Mouse (Mus musculus): Measurements from ENCODE around the gene Selenof.
"Not testable (repeated sequence)": the region's sequence is repeated elsewhere in the genome, so short reads cannot be mapped to it uniquely, and the experiment has no call there.

The Selenof gene

DNA sequence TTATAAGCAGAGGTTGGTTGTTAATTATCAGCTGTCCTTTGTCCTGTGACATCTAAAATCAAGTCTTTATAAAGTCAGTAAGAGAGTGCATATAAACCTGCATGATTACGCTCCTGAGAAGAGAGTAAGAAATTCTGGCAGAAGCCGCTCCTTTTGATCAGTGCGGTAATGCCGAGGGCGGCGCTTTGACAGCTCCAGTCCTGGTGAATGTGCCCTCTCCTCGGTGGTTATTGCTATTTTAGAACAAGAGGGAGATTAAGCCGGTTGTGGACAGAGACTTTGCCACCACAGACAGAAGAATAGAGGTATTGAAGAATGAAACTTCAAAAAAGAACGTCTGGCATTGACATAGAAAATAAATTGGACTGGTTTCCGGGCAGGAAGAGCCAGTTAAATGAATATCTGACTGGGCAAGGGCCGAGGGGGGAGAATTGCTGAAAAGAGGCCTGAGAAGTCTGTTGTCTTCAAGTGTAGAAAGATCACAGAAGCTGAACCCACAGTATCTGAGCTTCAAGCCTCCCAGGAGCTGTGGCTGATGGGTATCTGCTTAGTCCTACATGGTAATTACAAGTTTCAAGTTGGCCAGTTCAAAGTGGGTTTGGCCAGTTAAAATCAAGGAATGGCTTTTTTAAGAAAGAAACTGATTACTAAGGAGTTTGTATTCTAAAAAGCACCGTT lies 27.8 kb downstream of the Selenof start:
- in situ Hi-C loops (cut with MboI, MseI) = loop anchor here (25.0 kb wide), 1 partner anchor 989 kb away; the partner anchor contains the start of gene Znhit6

DNA sequence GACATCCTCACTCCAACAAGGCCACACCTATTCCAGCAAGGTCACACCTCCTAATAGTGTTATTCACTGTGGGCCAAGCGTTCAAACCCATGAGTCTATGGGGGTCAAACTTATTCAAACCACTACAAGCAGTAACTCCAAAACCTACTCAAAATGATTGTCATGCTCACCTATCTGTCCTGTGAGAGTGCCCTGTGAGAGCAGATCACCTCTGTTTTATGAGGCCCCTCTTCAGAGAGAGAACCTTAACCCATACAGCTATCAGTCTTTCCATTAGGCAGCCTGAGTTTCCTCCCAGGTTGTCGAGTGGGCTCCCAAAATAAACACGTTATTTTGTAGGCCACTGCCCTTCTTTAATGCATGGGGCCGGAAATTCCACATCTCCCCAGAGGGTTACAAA lies 32.3 kb downstream of the Selenof start:
- in situ Hi-C loops (cut with MboI, MseI) = loop anchor here (5.0 kb wide), 1 partner anchor 485 kb away; no protein-coding TSS in a partner anchor

DNA sequence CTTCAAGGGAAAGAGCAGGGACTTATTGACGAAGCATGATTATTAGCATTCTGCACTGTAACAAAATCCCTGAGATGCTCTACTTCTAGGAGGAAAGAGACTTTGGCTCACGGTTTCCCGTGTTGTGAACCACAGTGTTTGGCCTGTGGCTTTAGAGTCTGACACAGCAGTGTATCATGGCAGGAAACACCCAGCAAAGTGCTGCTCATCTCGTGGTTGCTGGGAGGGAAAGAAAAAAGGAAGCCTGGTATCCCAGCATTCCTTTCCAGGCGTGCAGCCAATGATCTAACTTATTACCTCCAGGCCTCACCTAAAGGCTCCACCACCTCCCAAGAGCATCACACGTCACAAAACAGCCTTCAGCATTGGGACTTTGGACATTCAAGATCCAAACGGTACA lies 32.7 kb downstream of the Selenof start:
- in situ Hi-C loops (cut with MboI, MseI) = loop anchor here (5.0 kb wide), 1 partner anchor 486 kb away; no protein-coding TSS in a partner anchor

DNA sequence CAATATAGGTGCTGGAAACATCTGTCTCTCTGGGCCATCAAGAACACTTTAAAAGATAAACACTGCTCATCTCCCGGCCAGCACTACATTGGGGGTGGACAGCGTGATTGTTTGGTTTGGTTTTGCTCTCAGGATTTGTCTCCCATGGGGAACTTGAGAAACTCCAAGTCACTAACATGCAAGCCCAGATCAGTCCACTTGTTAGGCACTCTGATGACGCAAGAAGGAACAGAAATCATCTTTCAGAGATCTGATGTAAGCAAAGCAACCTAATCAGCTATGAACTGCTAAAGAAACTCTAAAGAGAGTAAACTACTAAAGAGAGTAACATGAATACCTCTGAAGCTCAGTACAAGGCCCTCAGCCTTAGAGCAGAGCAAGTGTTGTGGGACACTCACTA lies 33.5 kb downstream of the Selenof start:
- in situ Hi-C loops (cut with MboI, MseI) = loop anchor here (5.0 kb wide), 1 partner anchor 486 kb away; no protein-coding TSS in a partner anchor

DNA sequence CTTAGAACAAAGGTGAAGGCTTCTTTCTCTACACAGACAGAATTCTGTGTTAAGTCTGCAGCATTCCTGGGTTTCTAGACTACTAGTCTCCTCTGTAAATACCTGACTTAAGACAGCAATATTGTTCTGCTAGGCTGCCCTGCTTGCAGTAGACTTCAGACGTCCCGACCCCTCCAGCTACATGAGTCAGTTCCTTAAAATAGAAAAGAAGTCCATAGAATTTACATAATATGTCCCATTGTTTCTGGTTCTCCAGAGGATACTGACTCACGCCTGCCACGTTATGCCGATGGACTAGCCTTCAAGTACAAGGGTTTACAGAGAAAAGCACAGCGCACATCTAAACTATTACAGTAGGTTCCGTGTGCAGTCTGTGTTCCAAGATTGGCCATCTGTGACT lies 34.1 kb downstream of the Selenof start:
- in situ Hi-C loops (cut with MboI, MseI) = loop anchor here (5.0 kb wide), 1 partner anchor 487 kb away; no protein-coding TSS in a partner anchor

DNA sequence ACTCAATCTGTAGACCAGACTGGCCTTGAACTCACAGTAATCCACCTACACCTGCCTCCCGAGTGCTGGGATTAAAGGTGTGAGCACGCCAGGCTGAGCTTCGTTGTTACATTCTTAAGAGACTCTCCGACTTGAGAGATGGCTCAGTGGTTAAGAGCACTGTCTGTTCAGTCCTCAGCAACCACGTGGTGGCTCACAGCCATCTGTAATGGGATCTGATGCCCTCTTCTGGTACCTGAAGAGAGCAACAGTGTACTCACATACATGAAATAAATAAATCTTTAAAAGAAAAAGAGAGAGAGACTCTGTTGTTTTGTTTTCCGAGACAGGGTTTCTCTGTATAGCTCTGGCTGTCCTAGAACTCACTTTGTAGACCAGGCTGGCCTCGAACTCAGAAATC lies 35.7 kb downstream of the Selenof start:
- in situ Hi-C loops (cut with MboI, MseI) = not testable (repeated sequence)

DNA sequence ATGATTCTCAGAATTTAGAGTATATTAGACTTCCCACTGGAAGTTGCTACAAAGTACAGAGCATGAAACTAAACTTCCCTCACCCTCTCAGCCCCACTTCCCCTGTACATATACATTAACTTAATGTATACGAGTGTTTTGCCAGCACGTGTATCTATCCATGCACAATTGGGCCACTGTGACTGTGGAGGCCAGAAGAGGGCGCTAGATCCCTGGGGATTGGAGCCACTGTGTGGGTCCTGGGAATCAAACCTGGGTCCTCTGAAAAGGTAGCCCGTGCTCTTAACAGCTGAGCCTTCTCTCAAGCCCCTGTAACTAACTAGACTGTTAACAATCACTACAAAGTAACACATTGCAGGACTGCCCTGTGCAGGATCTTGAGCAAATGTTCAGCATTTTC lies 36.3 kb downstream of the Selenof start:
- in situ Hi-C loops (cut with MboI, MseI) = no loop called here

DNA sequence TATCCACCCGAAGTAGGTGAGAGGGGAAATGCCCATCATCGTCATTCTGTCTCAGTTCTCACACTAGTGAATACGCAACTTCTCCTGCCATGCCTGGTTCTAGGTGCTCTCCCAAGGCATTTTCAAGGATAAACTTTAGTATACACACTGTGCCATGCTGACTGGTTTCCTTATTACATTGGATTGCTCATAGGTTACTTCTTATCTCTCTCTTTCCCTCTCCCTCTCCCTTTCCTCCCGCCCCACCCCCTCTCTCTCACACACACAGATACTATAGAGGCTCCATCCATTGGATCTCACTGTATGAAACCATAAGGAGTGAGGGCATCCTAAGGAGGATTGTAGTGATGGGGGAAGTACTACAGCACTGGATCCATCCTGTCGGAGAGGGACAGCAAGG lies 38.0 kb downstream of the Selenof start:
- in situ Hi-C loops (cut with MboI, MseI) = no loop called here

DNA sequence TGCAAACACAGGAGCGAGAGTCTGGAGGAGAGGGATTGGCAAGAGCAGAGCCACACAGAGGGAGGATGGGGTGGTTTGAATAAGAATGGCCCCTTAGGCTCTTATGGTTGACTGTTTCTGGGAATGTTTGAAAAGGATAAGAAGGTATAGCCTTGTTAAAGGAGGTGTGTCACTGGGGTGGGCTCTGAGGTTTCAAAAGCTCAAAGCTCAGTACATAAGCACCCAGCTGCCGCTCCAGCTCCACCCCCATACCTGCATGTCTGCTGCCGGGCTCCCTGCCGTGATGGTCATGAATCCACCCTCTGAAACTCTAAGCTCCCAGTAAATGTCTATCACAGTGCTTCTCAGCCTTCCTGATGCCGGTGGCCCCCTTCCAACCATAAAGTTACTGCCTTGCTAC lies 40.7 kb downstream of the Selenof start:
- in situ Hi-C loops (cut with MboI, MseI) = no loop called here

DNA sequence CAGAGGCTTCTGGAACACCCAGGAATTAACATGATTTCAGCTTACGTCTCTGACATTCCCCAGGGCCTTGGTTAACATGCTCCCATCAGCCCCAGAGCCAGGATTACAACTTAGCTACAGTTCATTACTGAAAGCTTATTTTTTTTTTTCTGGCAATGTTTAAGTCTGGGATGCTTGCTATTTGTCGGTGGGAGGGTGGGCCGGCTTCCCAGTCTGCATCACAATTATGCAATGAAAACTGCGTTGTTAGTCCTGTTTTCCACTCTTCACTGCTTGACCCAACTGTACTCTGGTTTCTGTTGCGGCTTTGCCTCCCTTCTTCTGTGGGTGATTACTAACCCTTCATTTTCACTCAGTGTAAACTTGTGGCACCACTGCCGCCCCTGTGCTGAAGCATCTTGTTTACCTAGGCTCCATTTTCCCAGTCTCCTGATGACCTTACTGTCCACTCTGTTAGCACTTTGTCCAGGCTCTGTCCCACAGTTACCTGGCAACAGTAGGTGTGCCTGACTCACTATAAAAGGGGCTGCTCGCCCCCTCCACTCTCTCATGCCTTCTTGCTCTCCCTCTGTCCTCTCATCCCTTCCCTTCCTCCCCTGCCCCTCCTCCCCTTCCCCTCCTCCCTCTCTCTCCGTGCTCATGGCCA lies 41.6 kb downstream of the Selenof start:
- in situ Hi-C loops (cut with MboI, MseI) = no loop called here

DNA sequence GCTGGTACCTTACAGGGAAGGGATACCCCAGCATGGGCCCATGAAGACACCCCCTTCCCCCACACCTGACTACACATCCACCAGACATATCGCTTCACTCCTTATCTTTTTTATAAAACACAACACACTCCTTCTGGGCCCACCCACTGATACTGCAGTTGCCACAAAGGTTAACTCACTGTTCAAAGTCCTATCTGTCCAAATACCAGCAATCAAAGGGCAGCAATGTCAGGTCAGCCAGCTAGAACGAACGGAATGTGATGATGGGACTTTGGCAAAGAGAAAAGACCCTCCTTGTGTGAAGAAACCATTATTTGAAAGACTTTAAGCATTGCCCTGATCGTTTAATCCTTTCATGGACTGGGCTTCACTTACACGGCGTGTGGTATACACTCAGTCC lies 42.3 kb downstream of the Selenof start:
- in situ Hi-C loops (cut with MboI, MseI) = no loop called here

DNA sequence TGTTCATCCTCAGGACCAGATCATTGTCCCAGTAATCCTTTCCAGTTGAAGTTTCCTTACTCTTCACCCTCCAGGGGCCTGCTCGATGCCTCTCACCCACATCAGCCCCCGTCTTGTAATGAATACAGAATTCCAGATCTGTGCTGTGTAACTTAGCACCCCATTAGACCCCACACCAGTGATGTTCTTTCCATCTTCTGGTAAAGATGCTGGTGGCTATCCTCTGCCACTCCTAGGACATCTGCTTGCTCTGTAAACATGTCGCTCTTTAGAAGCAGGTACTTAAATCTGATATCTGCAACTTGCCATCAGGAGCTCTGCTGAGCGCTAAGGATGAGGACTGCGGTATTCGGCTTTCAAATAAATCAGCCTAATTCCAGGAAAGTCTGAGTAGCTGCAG lies 44.2 kb downstream of the Selenof start:
- in situ Hi-C loops (cut with MboI, MseI) = no loop called here

DNA sequence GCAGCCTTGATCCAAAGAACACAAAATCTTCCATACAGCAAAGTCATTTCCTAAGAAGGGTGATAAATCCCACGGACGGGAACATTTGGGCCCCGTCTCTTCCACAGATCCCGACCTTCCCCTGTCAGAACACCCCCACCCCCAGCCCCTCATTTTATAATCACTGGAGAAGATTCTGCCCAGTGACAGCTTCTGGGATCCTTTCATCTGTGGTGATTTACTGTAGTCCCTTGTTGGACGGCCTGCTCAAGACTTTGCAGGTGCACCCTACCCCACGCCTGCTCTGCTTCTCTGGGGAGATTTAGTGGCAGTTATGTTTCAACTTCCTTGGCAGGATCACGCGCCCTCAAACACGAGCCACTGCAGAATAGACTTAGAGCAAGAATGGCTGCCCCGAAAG lies 44.6 kb downstream of the Selenof start:
- in situ Hi-C loops (cut with MboI, MseI) = loop anchor here (5.0 kb wide), 1 partner anchor 157 kb away; no protein-coding TSS in a partner anchor

DNA sequence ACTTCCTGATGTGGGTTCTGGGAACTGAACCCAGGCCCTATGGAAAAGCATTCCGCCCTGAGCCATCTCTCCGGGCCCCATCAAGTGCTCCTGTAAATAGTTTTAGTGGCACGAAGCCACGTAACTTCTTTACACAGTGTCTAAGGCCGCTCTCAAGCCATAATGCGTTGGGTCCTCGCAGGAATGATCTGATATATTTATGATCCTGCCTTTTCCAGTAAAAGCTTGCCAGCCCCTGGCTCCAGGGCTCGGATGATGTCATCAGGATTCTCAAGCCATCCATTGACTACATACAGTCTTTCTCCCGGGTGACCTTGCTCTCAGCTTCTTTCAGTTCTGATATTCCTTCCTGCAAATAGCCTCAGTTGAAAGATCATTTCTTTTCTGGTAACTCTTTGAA lies 45.4 kb downstream of the Selenof start:
- in situ Hi-C loops (cut with MboI, MseI) = loop anchor here (5.0 kb wide), 1 partner anchor 158 kb away; no protein-coding TSS in a partner anchor

DNA sequence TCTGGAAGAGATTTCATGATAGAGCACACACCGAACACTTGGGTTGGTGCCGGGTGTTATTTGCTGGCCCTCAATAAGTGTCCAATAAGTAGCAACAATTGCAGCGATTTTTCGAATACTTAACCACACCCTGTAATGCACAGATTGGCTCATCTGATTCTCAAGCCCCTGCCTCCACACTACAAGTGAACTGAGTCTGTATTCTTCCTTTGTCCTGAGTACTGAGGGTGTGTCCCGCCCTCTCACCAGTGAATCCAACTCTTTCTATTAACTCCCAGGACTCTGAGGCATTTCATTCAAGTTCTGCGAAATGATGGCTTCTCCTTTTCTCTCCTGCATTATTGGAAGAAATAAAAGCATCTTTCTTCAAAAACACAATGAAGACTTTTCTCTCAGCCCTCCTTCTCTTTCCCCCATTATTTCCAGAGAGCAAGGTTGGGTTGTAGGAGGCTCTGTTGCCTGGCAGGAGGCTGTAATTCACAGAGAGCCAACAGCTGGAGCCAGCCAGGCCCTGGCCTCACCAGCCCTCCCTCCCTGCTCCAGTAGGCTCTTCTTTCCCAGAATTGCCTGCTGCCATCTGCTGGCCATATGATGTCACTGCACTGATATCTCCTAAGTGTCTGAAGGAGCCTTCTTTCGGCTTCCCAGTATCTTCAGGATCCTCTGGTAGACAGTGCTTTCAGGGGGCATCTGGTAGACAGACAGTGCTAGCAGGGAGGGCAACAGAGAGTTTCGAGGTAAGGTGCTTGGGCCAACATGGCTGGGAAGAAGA lies 46.7 kb downstream of the Selenof start:
- in situ Hi-C loops (cut with MboI, MseI) = loop anchor here (5.0 kb wide), 1 partner anchor 160 kb away; no protein-coding TSS in a partner anchor

DNA sequence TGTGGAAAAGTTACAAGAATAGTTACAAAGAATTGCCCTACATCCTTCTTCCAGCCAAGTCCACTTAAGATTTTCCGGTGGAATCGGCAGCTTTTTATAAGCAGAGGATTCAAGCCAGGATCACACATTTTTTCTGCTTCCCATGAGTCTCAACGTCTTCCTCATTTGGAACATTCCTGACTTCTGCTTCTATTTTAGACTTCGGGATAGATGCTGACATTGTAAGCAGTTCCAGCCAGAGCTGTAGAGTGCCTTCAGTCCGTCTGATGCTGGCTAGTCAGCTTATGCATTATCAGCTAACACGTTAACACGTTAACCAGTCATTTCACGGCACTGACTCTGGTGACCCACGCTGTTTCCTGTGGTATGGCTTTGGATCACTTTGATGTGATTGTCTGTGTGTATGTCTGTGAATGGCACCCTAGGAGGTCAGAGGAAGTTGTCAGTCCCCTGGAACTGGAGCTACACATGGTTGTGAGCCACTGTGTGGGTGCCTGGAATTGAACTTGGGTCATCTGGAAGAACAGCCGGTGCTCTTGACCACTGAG lies 47.6 kb downstream of the Selenof start:
- in situ Hi-C loops (cut with MboI, MseI) = loop anchor here (5.0 kb wide), 1 partner anchor 160 kb away; no protein-coding TSS in a partner anchor

DNA sequence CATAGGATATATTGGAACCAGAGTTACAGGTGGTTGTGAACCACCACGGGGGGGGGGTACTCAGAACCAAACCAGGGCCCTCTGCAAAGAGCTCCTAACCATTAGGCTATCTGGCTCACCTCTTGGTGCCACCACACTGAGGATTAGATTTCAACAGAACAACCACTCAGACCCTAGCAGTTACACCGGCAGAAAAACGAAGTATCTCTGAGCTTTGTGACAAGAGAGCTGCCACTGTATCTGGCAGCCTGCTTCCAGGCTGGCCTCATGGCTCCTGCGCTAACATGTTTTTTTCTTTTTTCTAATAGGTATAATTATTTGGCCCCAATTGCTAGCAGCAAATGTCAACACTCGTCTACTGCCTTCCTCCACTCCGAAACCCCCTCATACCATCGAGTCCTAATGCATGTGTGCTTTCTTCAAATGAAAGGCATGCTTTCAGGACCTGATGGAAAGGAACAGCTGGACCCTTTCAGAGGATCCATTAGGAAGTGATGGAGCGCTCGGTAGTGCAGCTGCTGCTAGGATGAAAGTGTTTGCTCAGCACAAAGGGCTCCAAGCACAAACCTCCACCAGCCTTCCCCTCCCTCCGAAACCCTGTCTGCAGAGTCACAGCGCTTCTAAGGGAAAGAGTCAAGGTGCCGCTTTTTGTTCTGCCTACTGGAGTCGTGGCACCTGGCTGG lies 53.0 kb downstream of the Selenof start:
- in situ Hi-C loops (cut with MboI, MseI) = no loop called here

DNA sequence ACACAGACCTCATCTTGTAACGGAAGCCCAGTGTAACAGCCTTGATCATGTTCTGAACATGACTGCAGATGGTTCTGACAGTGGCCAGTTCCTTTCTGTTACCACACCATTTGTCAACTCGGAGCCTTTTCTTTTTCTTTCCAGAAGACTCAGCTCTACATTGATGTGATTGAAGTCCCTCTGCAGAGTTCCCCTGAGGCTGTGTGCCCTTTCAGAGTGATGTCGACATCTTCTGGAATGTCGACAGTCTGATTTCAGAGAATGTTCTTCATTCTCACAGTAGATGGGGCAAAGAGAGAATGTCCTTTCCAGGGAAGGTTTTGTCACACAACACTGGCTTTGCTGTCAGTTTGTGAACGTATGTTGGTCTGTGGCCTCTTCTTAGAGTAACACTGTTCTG lies 55.6 kb downstream of the Selenof start:
- in situ Hi-C loops (cut with MboI, MseI) = no loop called here

DNA sequence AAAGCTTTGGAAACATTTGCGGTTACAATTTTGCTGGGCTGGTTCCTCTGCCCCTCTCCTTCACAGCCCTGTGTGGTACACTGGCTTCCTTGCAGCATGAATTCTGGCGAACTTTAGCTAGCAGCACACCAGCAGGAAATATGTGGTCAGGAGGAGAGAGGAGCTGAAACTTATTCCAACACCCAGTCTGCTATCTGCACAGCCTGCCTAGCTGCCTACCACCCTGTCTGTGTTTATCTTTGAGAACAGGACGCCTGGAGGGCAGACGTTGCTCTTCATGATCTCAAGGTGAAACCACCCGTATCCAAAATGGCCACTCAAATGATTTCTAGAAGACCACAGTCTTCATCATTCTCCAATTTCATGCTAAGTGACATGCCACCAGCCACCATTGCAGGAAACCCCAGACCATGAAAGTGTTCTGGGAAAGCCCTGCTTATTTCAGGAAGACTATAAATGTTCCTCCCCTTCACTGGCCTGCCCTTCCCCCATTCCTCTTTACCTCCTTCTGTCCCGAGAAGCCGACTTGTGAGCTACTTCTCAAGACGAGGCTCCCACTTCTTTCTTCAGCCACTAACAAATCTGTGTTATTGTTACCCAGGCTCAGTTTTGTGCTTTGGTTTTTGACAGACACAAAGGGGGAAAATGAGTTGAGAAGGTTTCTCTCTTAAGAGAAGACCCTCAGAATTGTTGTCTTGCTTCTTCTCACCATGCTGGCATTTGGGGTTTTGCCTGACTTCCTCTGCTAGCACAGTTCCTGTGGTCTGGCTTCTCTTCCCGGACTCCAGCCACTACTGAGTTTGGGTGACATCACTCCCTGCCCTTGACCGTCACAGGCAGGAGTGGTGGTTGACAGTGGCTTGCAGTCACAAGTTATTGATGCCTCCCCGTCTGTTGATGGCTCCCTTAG lies 58.2 kb downstream of the Selenof start:
- in situ Hi-C loops (cut with MboI, MseI) = no loop called here

DNA sequence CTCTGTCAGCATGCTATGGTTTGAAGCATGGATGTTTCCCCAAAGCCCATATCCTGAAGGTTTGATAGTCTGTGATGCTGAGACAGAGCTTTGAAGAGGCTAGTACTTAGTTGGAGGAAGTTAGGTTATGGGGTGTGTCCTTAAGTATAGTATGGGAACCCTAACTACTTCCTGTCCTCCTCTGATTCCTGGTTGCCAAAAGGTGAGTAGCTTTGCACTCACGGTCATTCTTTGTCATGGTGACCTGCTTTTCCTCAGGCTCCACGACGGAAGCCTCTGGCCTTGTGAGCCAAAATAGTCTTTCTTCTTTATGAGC lies 58.8 kb downstream of the Selenof start:
- in situ Hi-C loops (cut with MboI, MseI) = no loop called here

Measured in T-helper 1 cell (primary cell).